Mouse (Mus musculus): Measurements from ENCODE around the gene Rdm1.

The Rdm1 gene

GRCm38 (mm10) chr11:101657886-101658750 is 31.1 kb downstream of the Rdm1 start:
- peak; percentile 94 for DNase-seq (ENCODE audit: low spot score)

- peak; percentile 92 for DNase-seq (ENCODE audit: low spot score)
These were observed 32.0 kb downstream of the Rdm1 start for GRCm38 (mm10) chr11:101658751-101659558.

- DNase-seq (ENCODE audit: low spot score): no peak
These were observed 34.2 kb downstream of the Rdm1 start for GRCm38 (mm10) chr11:101661191-101661590.

- no peak for DNase-seq (ENCODE audit: low spot score)
These were observed 34.8 kb downstream of the Rdm1 start for GRCm38 (mm10) chr11:101661786-101662185.

- DNase-seq (ENCODE audit: low spot score): no peak
These were observed 36.4 kb downstream of the Rdm1 start for GRCm38 (mm10) chr11:101663229-101664027.

GRCm38 (mm10) chr11:101664825-101665635 is 38.0 kb downstream of the Rdm1 start, which contains the start of gene Arl4d:
Arl4d (plus strand) TSS chr11:101665541.
- DNase-seq (ENCODE audit: low spot score): peak; percentile 96

- DNase-seq (ENCODE audit: low spot score): no peak
These were observed 38.6 kb downstream of the Rdm1 start for GRCm38 (mm10) chr11:101665636-101665992.

GRCm38 (mm10) chr11:101666626-101667345 is 39.8 kb downstream of the Rdm1 start:
- DNase-seq (ENCODE audit: low spot score): no peak

- DNase-seq (ENCODE audit: low spot score): no peak
These were observed 41.0 kb downstream of the Rdm1 start for GRCm38 (mm10) chr11:101667871-101668532.

- no peak for DNase-seq (ENCODE audit: low spot score)
These were observed 41.7 kb downstream of the Rdm1 start for GRCm38 (mm10) chr11:101668546-101669261.

- DNase-seq (ENCODE audit: low spot score): no peak
These were observed 43.3 kb downstream of the Rdm1 start for GRCm38 (mm10) chr11:101670334-101670733.

GRCm38 (mm10) chr11:101671255-101671654 is 44.3 kb downstream of the Rdm1 start:
- DNase-seq (ENCODE audit: low spot score): no peak

GRCm38 (mm10) chr11:101673010-101673642 is 46.1 kb downstream of the Rdm1 start:
- peak; percentile 75 for DNase-seq (ENCODE audit: low spot score)

GRCm38 (mm10) chr11:101674106-101674505 is 47.1 kb downstream of the Rdm1 start:
- DNase-seq (ENCODE audit: low spot score): no peak

- no peak for DNase-seq (ENCODE audit: low spot score)
These were observed 48.4 kb downstream of the Rdm1 start for GRCm38 (mm10) chr11:101675349-101675748.

GRCm38 (mm10) chr11:101677655-101678054 is 50.7 kb downstream of the Rdm1 start:
- no peak for DNase-seq (ENCODE audit: low spot score)

- DNase-seq (ENCODE audit: low spot score): no peak
These were observed 51.8 kb downstream of the Rdm1 start for GRCm38 (mm10) chr11:101678770-101679169.

- DNase-seq (ENCODE audit: low spot score): no peak
These were observed 52.9 kb downstream of the Rdm1 start for GRCm38 (mm10) chr11:101679907-101680306.
